Mouse (Mus musculus): ENCODE results near the gene Fads2. TPM values are rescaled to one million over a fixed set of nuclear protein-coding genes. Genes with fewer than 3 reads are reported as not detected.

Fads2 gene
- total RNA-seq, 2 experiments from 2014 or later, result 175 to 191 TPM

DNA sequence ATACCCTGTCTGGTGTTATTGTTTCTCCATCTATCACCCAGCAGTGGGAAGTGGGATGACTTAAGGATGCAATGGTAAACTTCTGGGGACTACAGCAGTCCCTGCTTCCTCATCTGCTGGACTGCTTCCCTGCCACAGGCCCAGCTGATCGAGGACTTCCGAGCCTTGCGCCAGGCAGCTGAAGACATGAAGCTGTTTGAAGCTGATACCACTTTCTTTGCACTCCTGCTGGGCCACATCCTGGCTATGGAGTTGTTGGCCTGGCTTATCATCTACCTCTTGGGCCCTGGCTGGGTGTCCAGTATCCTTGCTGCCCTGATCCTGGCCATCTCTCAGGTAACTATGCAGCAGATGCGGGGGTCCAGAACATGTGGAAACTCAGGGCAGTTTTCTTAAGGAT lies 48.8 kb downstream of the Fads2 start:
- no peak for DNase-seq (ENCODE audit: low spot score in 2 of 2)
- intact Hi-C loops (cut with DNase I), result no loop called here

DNA sequence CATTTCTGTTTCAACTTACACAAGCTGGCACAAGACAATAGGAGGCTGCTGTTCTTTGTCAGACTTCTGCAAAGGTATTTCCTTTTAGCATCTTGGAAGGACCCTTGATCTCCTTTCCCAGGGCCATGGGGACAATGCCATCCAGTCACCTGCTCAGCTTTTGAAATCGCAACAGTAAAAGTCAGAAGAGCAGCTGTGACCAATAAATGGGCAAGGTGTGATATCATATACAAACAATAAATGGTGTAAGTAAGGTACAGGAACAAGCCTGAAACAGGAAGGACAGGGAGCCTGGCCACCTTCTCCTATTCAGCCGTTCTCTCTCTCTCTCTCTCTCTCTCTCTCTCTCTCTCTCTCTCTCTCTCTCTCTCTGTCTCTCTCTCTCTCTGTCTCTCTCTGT lies 51.1 kb downstream of the Fads2 start:
- intact Hi-C loops (cut with DNase I), result no loop called here
- DNase-seq (ENCODE audit: low spot score in 2 of 2), result no peak

DNA sequence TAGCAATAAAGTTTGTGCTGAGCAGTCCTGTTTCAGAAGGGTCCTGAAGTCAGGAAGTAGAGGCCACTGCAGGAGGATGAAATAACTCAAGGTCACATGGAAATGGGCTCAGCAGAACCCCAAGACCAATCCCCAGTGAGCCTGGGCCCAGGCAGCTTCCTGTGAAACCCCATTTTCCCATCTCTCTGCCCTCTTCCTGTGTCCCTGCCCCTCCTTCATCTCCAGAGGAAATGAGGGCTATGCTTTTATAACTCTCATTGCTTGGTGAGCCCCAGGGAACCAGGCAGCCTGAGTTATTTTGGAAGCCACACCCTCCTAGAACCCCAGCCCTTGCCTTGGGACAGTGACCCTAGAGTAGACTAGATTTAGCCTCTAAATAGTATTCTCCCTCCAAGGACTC lies 52.0 kb downstream of the Fads2 start:
- no peak for DNase-seq (ENCODE audit: low spot score in 2 of 2)
- intact Hi-C loops (cut with DNase I), result no loop called here

DNA sequence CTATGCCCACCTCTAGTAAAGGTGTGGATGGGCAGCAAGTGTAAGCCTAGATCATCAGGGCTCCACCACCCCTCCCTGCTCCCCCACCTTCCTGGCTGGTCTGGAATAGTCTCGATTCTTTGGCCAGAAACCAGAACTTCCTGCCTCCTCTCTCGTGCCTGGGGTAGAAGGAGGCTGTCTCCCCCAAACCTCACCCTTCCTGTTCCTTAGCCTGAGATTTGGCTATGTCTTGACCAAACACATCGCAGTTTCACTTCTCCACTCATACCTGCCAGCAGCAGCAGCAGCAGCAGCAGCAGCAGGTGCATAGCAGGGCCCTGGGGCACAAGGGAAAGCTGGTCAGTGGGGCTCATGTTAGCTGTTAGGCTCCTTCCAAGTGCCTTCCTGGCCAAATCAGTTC lies 54.6 kb downstream of the Fads2 start:
- intact Hi-C loops (cut with DNase I), result no loop called here

DNA sequence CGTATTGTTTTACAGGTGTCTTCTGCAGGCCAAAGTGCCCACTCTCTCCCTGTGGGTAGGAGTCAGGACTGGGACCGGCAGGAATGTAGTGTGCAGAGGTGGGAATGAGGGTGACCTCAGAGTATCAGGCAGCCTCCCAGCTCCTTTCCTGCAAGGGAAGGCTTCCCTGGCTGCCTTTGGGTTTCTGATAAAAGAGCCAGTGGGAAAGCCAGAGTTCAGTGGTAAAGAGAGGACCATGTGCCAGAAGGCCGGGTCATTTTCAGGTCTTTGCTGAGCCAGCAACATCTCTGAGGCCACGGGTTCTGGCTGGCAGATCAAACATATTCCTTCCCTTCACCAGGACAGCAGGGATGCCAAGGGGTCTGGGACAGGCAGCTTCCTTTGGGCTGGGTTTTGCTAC lies 55.2 kb downstream of the Fads2 start:
- intact Hi-C loops (cut with DNase I), result no loop called here
- no peak for DNase-seq (ENCODE audit: low spot score in 2 of 2)

More for the DNA sequence above, 54.6 kb downstream of the Fads2 start:
- no peak for DNase-seq (ENCODE audit: low spot score in 2 of 2)

DNA sequence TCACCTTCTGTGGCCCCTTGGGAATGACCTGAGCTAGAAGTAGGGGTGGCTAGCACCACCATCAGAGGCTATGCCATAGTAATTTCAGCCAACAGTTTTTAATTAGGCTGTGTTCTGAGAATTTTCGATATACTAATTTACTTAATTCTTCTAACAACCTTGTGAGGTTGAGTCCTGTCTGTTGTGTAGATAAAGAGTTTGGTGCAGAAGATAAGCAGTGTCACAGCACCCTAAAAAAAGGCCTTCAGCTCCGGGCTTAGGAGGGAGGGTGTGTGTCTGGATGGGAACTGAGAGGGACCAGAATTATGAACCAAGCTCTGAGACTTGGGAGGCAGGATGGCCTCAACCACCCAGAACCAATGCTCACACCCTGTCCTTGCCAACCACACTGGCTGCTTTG lies 55.8 kb downstream of the Fads2 start:
- DNase-seq (ENCODE audit: low spot score in 2 of 2), result no peak
- intact Hi-C loops (cut with DNase I), result no loop called here

DNA sequence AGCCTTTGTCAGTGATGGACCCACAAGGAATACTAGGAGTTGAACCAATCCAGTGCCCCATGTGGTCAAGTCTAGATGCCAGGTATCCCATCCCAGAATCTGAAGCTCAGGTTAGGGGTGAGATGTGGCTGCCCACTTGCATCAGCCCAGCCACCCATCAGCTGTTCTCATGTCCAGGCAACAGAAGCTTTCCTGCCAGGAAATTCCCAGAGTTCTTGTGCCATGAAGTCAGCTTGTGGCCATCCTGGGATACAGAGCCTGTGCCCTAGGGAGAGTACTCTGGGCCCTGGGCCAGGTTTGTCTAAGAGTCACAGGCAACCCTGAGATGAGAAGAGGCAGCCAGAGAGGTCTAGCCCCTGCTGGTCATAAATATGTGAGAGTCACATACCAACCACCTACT lies 57.9 kb downstream of the Fads2 start:
- no peak for DNase-seq (ENCODE audit: low spot score in 2 of 2)
- intact Hi-C loops (cut with DNase I), result no loop called here

DNA sequence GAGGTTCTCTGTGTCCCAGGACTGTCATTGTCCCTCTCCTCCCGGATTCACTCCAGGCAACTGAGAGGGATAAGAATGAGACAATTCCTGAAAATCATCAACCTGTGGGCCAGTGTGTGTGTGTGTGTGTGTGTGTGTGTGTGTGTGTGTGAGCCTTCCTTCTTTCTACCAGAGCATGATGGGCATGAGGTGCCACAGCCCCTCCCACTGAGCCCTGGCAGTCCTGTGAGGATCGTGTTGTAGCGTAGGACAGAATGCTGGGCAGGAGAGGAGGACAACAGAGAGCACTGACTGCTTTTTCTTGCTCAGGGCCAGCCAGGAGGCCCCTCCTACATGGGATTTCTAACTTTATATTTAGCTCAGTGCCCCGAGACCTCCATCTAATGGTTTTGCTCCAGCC lies 58.7 kb downstream of the Fads2 start:
- intact Hi-C loops (cut with DNase I), result no loop called here
- DNase-seq (ENCODE audit: low spot score in 2 of 2), result no peak

DNA sequence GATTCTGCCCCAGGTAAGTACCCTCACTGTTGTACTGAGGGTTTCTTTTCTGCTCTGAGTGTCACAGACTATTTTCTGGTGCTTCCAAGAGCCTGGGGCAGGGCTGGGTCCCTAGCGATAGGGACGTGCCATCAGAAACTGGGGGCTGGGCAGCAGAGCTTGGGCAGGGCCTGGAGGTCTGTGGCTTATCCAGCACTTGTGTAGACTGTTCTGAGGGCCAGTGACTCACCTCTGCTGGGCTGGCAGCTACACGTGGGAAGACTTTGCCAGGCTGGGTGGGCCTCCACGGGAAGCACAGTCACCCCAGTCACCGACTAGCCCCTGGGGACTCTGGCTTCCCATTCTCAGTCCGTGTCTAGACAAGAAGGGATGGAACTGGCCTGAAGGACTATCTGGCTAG lies 59.3 kb downstream of the Fads2 start:
- no peak for DNase-seq (ENCODE audit: low spot score in 2 of 2)
- intact Hi-C loops (cut with DNase I), result no loop called here

DNA sequence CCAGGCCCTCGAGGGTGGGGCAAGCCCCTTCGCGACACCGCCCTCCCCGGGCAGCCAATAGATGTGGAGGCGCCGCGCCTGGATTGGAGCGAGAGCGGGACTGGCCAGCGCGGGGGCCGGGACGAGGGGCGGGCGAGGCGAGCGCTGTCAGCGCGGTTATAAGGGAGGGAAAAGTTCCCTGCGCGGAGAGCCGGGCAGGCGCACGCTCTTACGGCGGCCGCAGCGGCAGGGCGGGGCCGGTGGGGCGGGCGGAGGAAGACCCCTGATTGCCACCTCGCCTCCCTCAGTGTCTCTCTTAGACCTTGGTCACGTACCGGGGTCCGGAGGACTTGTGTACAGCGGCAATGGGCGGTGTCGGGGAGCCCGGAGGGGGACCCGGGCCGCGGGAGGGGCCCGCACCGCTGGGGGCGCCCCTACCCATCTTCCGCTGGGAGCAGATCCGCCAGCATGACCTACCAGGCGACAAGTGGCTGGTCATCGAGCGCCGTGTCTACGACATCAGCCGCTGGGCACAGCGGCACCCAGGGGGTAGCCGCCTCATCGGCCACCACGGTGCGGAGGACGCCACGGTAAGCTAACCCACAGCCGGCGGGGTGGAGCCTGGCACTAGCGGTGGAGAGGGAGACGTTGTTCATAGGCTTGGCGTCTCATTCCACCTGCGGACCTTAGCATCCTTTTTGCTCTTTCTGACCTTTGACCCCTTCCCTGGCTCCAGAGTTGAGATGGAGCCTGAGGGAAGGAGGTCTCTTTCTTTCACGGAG lies 60.0 kb downstream of the Fads2 start, which contains the start of gene Fads3:
Gene Fads3, plus strand, starts transcription at position 182 of the 761 bp plus-strand sequence.
- intact Hi-C loops (cut with DNase I), result no loop called here
- peak; percentile 62 to 74 for DNase-seq (ENCODE audit: low spot score in 2 of 2)

DNA sequence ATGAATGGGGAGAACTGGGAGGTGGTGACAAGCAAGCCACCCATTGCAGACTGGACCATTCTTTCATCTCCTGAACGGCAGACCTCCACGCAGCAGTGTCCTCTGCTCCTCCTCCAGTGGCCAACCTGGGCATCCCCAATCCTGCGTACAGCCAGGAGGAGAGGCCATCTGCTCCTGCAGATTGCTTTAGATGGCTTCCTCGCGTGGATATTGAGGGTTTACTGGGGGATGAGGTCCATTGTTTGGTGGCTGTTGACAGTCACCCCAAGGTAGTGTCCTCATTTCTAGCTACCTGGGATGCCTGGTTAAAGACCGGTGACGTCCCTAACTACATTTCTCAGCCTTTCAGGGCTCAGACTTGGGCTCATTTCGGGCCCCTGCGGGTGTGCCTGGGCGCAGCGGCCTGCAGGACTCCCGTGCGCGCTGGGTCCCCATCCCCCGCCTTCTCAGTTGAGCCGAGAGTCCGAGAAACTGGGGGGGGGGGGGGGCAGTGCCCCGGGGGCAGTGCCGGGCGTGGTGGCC lies 60.6 kb downstream of the Fads2 start:
- intact Hi-C loops (cut with DNase I), result no loop called here
- DNase-seq (ENCODE audit: low spot score in 2 of 2), result no peak

DNA sequence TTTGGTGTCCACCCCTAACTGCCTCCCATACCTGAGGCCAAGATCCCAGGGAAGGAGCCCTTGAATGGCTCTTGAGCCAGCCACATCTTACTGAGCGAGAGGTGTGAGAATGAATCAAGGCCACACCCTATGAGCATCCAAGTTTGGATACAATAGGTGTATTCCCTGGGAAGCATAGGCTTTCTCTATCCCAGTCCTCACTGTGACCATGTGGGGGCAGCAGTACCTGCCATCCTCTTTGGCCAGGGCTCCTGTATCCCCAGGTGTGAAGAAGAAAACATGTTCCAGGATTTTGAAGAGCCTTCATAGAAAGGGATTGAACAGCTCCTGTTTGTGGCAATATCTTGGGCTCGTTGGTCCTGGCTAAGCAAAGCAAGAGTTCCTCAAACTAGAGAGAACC lies 61.9 kb downstream of the Fads2 start:
- intact Hi-C loops (cut with DNase I), result no loop called here
- DNase-seq (ENCODE audit: low spot score in 2 of 2), result no peak

DNA sequence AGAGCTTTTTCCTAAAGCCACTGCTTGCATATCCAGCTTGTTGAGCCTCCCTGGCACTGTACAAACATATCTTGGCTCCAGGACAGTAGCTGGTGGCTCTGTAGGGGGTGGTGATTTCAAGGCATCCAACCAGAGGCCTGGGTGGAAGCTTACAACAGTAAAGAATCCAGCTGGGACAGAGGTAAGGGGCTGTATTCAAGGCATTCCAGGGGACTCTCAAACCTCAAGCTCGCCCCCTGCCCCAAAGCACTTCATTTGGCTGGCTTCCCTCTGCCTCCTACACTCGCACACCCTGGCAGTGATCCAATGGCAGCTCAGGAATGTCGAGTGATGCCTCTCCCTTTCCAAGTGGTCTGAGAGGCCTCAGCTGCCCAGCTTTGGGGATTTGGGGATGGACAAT lies 62.6 kb downstream of the Fads2 start:
- intact Hi-C loops (cut with DNase I), result no loop called here
- DNase-seq (ENCODE audit: low spot score in 2 of 2), result no peak

DNA sequence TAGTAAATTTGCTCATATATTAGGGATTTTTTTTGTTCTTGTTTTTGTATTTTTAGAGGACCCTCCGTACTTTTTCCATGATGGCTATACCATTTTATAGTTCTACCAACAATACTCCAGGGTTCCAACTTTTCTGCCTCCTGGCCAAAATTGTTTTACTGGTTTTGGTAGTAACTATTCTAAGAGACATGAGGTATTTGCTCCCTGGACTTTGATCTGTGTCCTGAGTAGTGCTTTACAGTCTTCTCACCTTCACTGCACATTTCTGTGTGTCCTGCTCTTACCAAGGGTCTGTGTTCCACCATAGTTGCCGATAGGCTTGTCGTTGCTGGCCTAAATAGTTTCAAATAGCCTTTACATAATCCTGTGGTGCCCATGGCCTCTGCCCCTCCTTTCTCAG lies 63.2 kb downstream of the Fads2 start:
- intact Hi-C loops (cut with DNase I), result no loop called here
- DNase-seq (ENCODE audit: low spot score in 2 of 2), result no peak

DNA sequence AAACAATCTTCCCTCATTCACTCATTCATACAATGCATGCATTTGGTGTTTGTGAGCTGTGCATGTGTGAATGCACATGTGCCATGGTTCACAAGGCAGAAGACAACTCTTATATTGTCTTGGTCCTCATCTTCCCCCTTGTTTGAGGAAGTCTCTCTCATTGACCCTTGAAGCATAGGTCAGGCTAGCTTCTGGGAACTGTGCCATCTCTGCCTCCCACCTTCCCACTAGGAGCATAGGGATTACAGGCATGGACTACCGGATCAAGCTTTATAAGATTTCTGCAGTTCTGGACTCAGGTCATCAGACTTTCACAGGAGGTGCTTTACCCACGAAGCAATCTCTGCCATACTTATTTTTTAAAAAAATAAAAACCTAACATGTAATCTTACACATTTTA lies 64.0 kb downstream of the Fads2 start:
- intact Hi-C loops (cut with DNase I), result no loop called here

DNA sequence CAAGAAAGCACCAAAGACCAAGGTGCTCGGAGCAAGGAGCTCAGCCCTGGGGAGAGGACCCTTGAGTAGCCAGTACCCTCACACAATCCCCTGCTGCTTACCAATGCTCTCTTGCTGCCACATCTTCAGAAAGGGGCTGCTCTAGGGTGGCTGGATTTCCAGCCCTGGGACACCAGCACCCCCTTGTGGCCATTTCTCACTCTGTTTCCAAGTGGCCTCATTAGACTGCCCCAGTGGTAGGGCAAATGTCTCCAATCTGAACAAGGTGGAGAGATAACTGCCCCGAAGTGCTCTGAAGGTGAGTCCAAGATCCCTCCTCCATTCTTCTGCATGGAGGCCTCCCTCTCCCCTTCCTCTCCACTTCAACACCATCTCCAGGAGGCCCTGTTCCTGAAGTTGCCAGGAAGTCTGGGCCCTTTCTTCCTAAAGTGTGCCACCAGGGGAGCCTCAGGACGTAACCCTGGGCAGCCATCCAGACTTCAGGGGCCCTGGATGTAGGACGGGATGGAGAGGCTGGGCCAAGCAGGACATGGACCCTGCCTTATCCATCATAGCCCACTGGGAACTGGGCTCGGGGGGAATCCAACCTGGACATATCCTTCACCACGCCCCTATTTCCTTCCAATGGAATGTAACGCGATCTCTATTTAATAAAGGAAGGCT lies 66.6 kb downstream of the Fads2 start:
- intact Hi-C loops (cut with DNase I), result loop anchor here (2.0 kb wide), 1 partner anchor 34 kb away; the partner anchor contains the start of genes Best1 and Rab3il1
- DNase-seq (ENCODE audit: low spot score in 2 of 2), result peak; percentile 73 to 83

More for the DNA sequence above, 64.0 kb downstream of the Fads2 start:
- no peak for DNase-seq (ENCODE audit: low spot score in 2 of 2)

DNA sequence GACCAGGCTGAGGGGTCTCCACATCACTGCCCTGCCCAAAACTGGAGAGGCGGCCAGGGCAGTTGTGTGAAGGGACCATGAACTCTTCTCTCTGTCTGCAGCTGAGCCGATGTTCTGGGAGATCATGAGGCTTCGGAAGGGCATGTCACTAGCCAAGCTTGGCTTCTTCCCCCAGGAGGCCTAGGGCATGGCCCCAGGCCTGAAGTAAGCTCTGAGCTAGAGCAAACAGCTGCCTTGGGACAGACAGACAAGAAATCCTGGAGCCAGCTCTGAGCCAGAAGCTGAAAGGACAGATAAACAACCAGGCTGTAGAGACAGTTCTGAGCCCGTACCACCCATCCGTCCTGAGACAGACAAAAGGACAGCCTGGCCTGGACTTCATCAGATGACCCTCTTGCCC lies 67.2 kb downstream of the Fads2 start:
- no peak for DNase-seq (ENCODE audit: low spot score in 2 of 2)
- intact Hi-C loops (cut with DNase I), result loop anchor here (2.0 kb wide), 1 partner anchor 34 kb away; the partner anchor contains the start of genes Best1 and Rab3il1

DNA sequence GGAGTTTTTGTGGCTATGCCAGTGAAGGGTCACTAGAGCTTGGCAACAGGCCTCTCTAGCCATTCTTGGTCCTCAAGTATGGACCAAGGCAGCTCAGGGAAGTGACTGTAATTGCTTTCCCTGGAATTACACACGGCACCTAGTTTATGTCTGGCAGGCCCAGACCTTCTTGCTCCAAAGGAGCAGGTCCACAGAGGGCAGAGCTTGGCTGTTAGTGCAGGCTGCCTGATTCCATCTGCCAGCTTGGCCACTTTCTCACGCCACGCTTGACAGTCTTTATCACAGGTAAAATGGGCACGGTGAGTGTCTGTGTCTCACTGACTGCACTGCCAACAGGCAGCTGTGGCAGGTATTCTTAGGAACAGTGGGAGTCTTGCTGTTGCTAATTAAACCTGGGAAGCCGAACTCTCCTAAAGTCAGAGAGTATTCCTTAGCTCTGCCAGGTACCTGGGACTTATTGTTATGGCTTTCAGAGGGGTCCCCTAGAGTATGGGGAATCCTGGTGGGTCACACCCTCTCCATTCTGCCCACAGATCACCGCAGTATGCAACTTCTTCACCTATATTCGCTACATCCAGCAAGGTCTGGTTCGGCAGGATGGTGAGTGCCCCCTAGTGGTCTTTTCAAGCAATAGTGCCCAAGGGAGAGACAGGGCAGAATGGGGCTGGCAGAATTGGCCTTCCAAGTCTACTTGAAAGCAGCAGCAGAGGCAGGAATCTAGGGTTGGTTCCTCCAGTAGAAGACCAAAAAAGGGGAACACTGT lies 68.2 kb downstream of the Fads2 start:
- intact Hi-C loops (cut with DNase I), result no loop called here
- DNase-seq (ENCODE audit: low spot score in 2 of 2), result peak; percentile 69 to 70

DNA sequence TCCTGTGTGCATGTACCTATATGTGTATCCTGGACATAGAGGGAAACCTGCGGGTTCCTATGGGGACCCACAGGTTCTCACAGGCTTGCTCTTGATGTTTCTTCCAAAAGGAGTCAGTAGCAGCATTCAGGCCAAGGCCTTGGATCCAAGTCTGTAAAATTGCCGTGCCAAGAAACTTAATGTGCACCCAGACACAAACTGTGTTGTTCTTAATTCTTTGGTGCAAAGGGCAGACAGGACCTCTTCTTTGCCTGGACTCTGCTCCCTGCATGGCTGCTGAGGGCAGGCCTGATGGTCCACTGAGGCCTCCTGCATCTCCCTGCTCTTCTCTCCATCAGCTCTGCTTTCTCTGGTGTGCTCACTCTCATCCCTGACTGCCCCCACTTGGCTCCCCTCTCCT lies 71.8 kb downstream of the Fads2 start:
- intact Hi-C loops (cut with DNase I), result no loop called here
- no peak for DNase-seq (ENCODE audit: low spot score in 2 of 2)
